Mouse (Mus musculus) ES-Bruce4 (cell line): ENCODE measurements around the gene Loxl3.

Experiments
- CTCF ChIP-seq: IDR thresholded peaks from one replicate; pipeline ENCODE4 v1.8.1; 2011; ENCODE audit warnings: low read depth, low read length
- POLR2A ChIP-seq: IDR thresholded peaks from one replicate; pipeline ENCODE4 v1.8.1; 2011; ENCODE audit warnings: low read length; ENCODE audit not compliant: insufficient read depth

DNA sequence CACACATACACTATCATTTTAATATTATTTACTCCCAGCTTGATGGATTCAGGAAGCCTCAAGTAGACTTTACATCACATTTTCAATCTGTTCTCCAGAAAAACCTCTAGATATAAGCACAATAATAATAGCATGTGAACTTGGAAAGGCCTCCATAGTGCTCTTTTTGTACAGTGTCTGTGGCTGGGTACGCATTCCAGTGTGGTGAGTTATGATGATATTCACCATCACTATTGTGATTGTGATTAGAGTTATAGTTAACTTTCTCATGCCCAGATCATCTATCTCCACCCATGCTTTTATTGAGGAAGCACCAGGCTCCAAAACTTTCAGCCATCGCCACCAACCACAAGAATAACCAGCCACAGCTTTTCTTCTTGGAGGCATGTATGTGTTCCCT, 10.2 kb upstream of the Loxl3 start:
- TF ChIP-seq CTCF (no peak), POLR2A (no peak)
